8 mouse cellular contexts compared by ENCODE assay signal in the genomic region with DNA sequence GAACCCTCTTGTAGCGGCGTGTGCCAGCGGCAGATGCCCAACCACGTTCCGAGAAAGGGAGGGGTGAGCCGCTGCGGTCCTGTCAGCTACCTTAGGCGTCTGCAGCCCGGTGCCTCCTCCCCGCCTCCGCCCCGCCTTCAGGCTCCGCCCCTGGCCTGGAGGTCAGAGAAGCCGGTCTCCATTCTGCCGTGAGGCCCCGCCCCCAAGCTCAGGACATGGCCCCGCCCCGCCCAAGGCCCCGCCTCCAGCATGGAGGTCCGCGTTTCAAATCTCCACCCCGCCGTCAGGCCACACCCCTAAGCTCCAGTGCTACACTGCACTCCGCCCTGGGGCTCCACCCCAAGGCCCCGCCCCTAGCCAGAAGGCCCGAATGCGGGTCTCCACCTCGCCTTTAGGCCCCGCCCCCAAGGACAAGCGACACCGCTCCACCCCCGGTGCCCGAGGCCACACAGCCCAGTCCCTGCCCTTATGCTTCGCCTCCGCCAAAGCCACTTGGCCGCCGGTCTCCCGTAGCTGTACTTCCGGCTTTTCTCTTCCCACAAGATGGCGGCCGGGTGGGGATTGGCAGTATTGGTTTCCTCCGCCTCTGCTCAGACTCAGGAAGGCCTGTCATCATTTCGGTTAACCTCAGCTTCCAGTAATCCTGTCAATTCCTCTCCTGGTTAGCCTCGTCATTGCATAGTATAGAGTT. TPM values are rescaled to one million over a fixed set of nuclear protein-coding genes. Genes with fewer than 3 reads are reported as not detected.
A peak's percentile ranks its signal among the peaks of the same experiment; 100 is the strongest.
DNase-seq lines count a peak whose midpoint lies in the region; ATAC-seq and TF ChIP-seq lines count a peak whose summit lies in the region.

A gene (minus strand): TSS at position 217 of the 691 bp plus-strand sequence.

- no peaks in the 10 kb centered on the region for H3K79me2 ChIP-seq in heart, adult 2 months (replicated peaks; ENCODE audit: control insufficient read depth, insufficient read depth, low read length)

- 0% methylated on average over 23 of the region's 44 CpGs for WGBS in embryonic facial prominence, embryonic 14.5 days
- WGBS in heart, adult 2 months, result under 1% methylated on average over 44 of the region's 44 CpGs
- WGBS in limb, embryonic 13.5 days, result under 1% methylated on average over 43 of the region's 44 CpGs
- under 1% methylated on average over 33 of the region's 44 CpGs for WGBS in midbrain, embryonic 16.5 days

- peaks cover 3% of the 10 kb centered on the region; the same call in 1 of the 2 replicates for H3K4me1 ChIP-seq in embryonic facial prominence, embryonic 14.5 days (ENCODE audit: control insufficient read depth, insufficient read depth, low read length)
- peaks cover 2% of the 10 kb centered on the region; the same call in 1 of the 2 replicates for H3K4me1 ChIP-seq in heart, adult 2 months (ENCODE audit: control insufficient read depth, insufficient read depth, low read length)
- peaks cover 5% of the 10 kb centered on the region for H3K4me1 ChIP-seq in limb, embryonic 13.5 days
- H3K4me1 ChIP-seq in midbrain, embryonic 16.5 days (ENCODE audit: control insufficient read depth, insufficient read depth, low read length), result peaks cover 9% of the 10 kb centered on the region

- peak; percentile 85 for TF ChIP-seq POLR2A in heart, adult 2 months (IDR thresholded peaks at IDR 0.05; ENCODE audit: insufficient read depth, low read depth, low read length)

- H3K9me3 ChIP-seq in embryonic facial prominence, embryonic 14.5 days (ENCODE audit: control insufficient read depth, low read length), result no peaks in the 10 kb centered on the region
- H3K9me3 ChIP-seq in limb, embryonic 13.5 days, result no peaks in the 10 kb centered on the region
- no peaks in the 10 kb centered on the region for H3K9me3 ChIP-seq in midbrain, embryonic 16.5 days (replicated peaks; ENCODE audit: control insufficient read depth, low read length, poor library complexity, severe bottlenecking)

- intact Hi-C loops in heart, adult 2 months (cut with DNase I), result loop anchor here (1.0 to 5.0 kb wide), 3 partner anchors 73 to 174 kb away; no protein-coding TSS in a partner anchor

- H3K36me3 ChIP-seq in embryonic facial prominence, embryonic 14.5 days (ENCODE audit: control insufficient read depth, insufficient read depth, low read length), result no peaks in the 10 kb centered on the region
- no peaks in the 10 kb centered on the region for H3K36me3 ChIP-seq in heart, adult 2 months (ENCODE audit: control insufficient read depth, insufficient read depth, low read length)
- no peaks in the 10 kb centered on the region for H3K36me3 ChIP-seq in limb, embryonic 13.5 days
- peaks cover 2% of the 10 kb centered on the region; the same call in 1 of the 2 replicates for H3K36me3 ChIP-seq in midbrain, embryonic 16.5 days (ENCODE audit: control insufficient read depth, insufficient read depth, low read length)

- peak within 1 kb of the TSS; percentile 75 for H3K4me3 ChIP-seq in embryonic facial prominence, embryonic 14.5 days (ENCODE audit: low read depth, low read length)
- peak within 1 kb of the TSS; percentile 71 for H3K4me3 ChIP-seq in heart, adult 2 months
- H3K4me3 ChIP-seq in limb, embryonic 13.5 days, result peak within 1 kb of the TSS; percentile 78
- H3K4me3 ChIP-seq in midbrain, embryonic 16.5 days (ENCODE audit: low read depth, low read length), result peak within 1 kb of the TSS; percentile 78

- no peaks in the 10 kb centered on the region for H3K27me3 ChIP-seq in embryonic facial prominence, embryonic 14.5 days (replicated peaks; ENCODE audit: control insufficient read depth, insufficient read depth, low read length)
- no peaks in the 10 kb centered on the region for H3K27me3 ChIP-seq in heart, adult 2 months (ENCODE audit: control insufficient read depth, insufficient read depth, low read length)
- H3K27me3 ChIP-seq in limb, embryonic 13.5 days, result no peaks in the 10 kb centered on the region
- no peaks in the 10 kb centered on the region for H3K27me3 ChIP-seq in midbrain, embryonic 16.5 days (ENCODE audit: control insufficient read depth, insufficient read depth, low read depth, low read length)

- peak; percentile 98 for ATAC-seq in embryonic facial prominence, embryonic 14.5 days (ENCODE audit: low read depth)
- peak; percentile 99 for ATAC-seq in limb, embryonic 13.5 days (ENCODE audit: low FRiP score, low read depth)
- ATAC-seq in midbrain, embryonic 16.5 days, result peak; percentile 97

- TF ChIP-seq EP300 in heart, adult 2 months (IDR thresholded peaks at IDR 0.05; ENCODE audit: insufficient read depth, low read depth, low read length), result 0 out of 2 replicates have a peak, but pooled peaks have one; percentile 68

- no peak for TF ChIP-seq CTCF in heart, adult 2 months (IDR thresholded peaks at IDR 0.05)

- peak within 1 kb of the TSS; percentile 67 for H3K9ac ChIP-seq in embryonic facial prominence, embryonic 14.5 days (ENCODE audit: low read depth, low read length)
- H3K9ac ChIP-seq in heart, adult 2 months (ENCODE audit: low read depth, low read length), result peak within 1 kb of the TSS; percentile 74
- H3K9ac ChIP-seq in limb, embryonic 13.5 days, result peak within 1 kb of the TSS; percentile 75
- H3K9ac ChIP-seq in midbrain, embryonic 16.5 days (ENCODE audit: low read depth, low read length), result peak within 1 kb of the TSS; percentile 85

- peak within 1 kb of the TSS; percentile 98 for H3K4me2 ChIP-seq in embryonic facial prominence, embryonic 14.5 days (ENCODE audit: low read depth, low read length)
- H3K4me2 ChIP-seq in limb, embryonic 13.5 days (replicated peaks), result peak within 1 kb of the TSS; percentile 98
- H3K4me2 ChIP-seq in midbrain, embryonic 16.5 days (ENCODE audit: low read length), result peak within 1 kb of the TSS; percentile 91

- H3K27ac ChIP-seq in embryonic facial prominence, embryonic 14.5 days (replicated peaks; ENCODE audit: low read depth, low read length), result peak within 1 kb of the TSS; percentile 81
- peak within 1 kb of the TSS; percentile 79 for H3K27ac ChIP-seq in heart, adult 2 months
- peak within 1 kb of the TSS; percentile 64; the same call in 1 of the 2 replicates for H3K27ac ChIP-seq in limb, embryonic 13.5 days
- peak within 1 kb of the TSS; percentile 87 for H3K27ac ChIP-seq in midbrain, embryonic 16.5 days (ENCODE audit: low read length)

- peak; percentile 99 for DNase-seq in 3T3-L1 (ENCODE audit: low read depth, low spot score)
- DNase-seq in adrenal gland, postnatal 4 days (ENCODE audit: low spot score in 2 of 2), result peak; percentile 97 to 100
- peak; percentile 99 for DNase-seq in embryonic facial prominence, embryonic 14.5 days (ENCODE audit: low spot score)
- DNase-seq in heart, adult 2 months, result peak; percentile 100
- DNase-seq in kidney, adult 8-10 months, result peak; percentile 100
- peak; percentile 100 for DNase-seq in spleen, postnatal 10 days (ENCODE audit: low spot score in 2 of 2)

RNA-seq across cellular contexts. Expression of the gene that starts here (rescaled TPM):
- 1 to 10 TPM; 8.1 to 9.2 TPM for total RNA-seq in adrenal gland, postnatal 4 days (2021)
- polyA plus RNA-seq in embryonic facial prominence, embryonic 14.5 days (2014; fragmentation: Nextera tagmentation; extraction: Ambion mirVana), result 7.1 and 7.9 TPM in 2 replicates
- total RNA-seq in heart, adult 2 months (2021), result 10 to 100 TPM; 11.7 to 15.2 TPM
- 11.3 and 17.0 TPM in 2 replicates for polyA plus RNA-seq in heart, adult 2 months (2012; rRNA removed)
- polyA plus RNA-seq in limb, embryonic 13.5 days (2015; fragmentation: Nextera tagmentation; extraction: Ambion mirVana), result 4.7 and 5.5 TPM in 2 replicates
- 13.7 and 15.0 TPM in 2 replicates for polyA plus RNA-seq in midbrain, embryonic 16.5 days (2015; fragmentation: Nextera tagmentation; extraction: Ambion mirVana)

Comparison
In these comparisons a context has a peak if more than half of its experiments do, and no peak if none do; other contexts are left out.
1. Peak in every context shown above with its lines: DNase-seq, ATAC-seq, H3K4me3 ChIP-seq and H3K27ac ChIP-seq.